Mouse (Mus musculus) hindbrain, postnatal 0 days (tissue): ENCODE data around the gene Nfkbib. TPM values are rescaled to one million over a fixed set of nuclear protein-coding genes. Genes with fewer than 3 reads are reported as not detected.

Source experiments
- ATAC-seq: fragments of 200-750 bp; cut with Nextera tagmentation; 2 replicates; pipeline ENCODE4 v1.8.0; 2017; ENCODE audit warnings: mild to moderate bottlenecking, moderate TSS enrichment, moderate library complexity
- DNase-seq: peaks from one replicate; pipeline ENCODE4 v3.0.0-alpha.2; 2015; ENCODE audit warnings: low spot score
- H3K27ac ChIP-seq: fragments of 300-500 bp; sonication (generic); 2 replicates; pipeline ENCODE4 v1.5.1; 2014; ENCODE audit warnings: mild to moderate bottlenecking
- H3K27me3 ChIP-seq: fragments of 300-500 bp; sonication (generic); 2 replicates; pipeline ENCODE4 v1.6.1; 2014; ENCODE audit warnings: low read length, mixed read lengths; ENCODE audit not compliant: insufficient read depth
- H3K36me3 ChIP-seq: fragments of 300-500 bp; sonication (generic); 2 replicates; pipeline ENCODE4 v1.6.1; 2014; ENCODE audit warnings: low read length, mixed read lengths; ENCODE audit not compliant: insufficient read depth
- H3K4me1 ChIP-seq: fragments of 300-500 bp; sonication (generic); 2 replicates; pipeline ENCODE4 v1.6.1; 2014; ENCODE audit warnings: antibody characterized with exemption, low read length, mixed read lengths; ENCODE audit not compliant: insufficient read depth
- H3K4me2 ChIP-seq: fragments of 300-500 bp; sonication (generic); 2 replicates; pipeline ENCODE4 v1.6.1; 2014; ENCODE audit warnings: low read depth, mild to moderate bottlenecking, low read length, moderate library complexity, mixed read lengths
- H3K4me3 ChIP-seq: fragments of 300-500 bp; sonication (generic); 2 replicates; pipeline ENCODE4 v1.5.1; 2014; ENCODE audit warnings: low read length
- H3K9ac ChIP-seq: fragments of 300-500 bp; sonication (generic); replicated peaks from 2 replicates; pipeline ENCODE4 v1.6.1; 2014; ENCODE audit warnings: mild to moderate bottlenecking, low read length, moderate library complexity, mixed read lengths
- H3K9me3 ChIP-seq: fragments of 300-500 bp; sonication (generic); 2 replicates; pipeline ENCODE4 v1.6.1; 2016; ENCODE audit warnings: low read length, mixed read lengths
- CTCF ChIP-seq: IDR thresholded peaks from 2 replicates; pipeline ENCODE4 v1.5.1; 2016; ENCODE audit warnings: antibody characterized with exemption, control low read depth, low read depth
- whole genome bisulfite sequencing: fragments of 180-500 bp; shearing (Covaris S2); extraction: QIAGEN DNeasy Blood & Tissue Kit; methylation state at CpG from one replicate; pipeline ENCODE4 v1.1.7; 2014; 5-methylcytosine and 5-hydroxymethylcytosine counted together
- polyA plus RNA-seq: library from polyadenylated mRNA; unstranded; fragments of >200 nt; fragmentation: Nextera tagmentation; extraction: Ambion mirVana; gene quantifications from 2 replicates; pipeline ENCODE4 v1.2.1, GENCODE M21; 2015
- total RNA-seq: library from RNA; depleted of rRNA; stranded (reverse); fragments of >200 nt; gene quantifications from 2 replicates; pipeline ENCODE4 v1.2.3, GENCODE M21; 2014

Gene Nfkbib
- total and polyA plus RNA-seq, 2 experiments from 2014 or later = 22.7 to 67.9 TPM

GRCm38 (mm10) chr7:28808221-28808941, 41.1 kb upstream of the Nfkbib start, which contains the start of gene Hnrnpl:
TSS of gene Hnrnpl (plus strand) at chr7:28808541.
- Histone ChIP-seq H3K4me2 (peak within 1 kb of the TSS; percentile 94), H3K36me3 (peaks cover 3% of the 10 kb centered on the region), H3K4me1 (peaks cover 16% of the 10 kb centered on the region), H3K4me3 (peak within 1 kb of the TSS; percentile 84), H3K9ac (peak within 1 kb of the TSS; percentile 73), H3K9me3 (no peaks in the 10 kb centered on the region), H3K27me3 (no peaks in the 10 kb centered on the region), H3K27ac (peak within 1 kb of the TSS; percentile 100)
- ATAC-seq (peak; percentile 13; the same call in 1 of the 2 replicates), DNase-seq (peak; percentile 71)
- WGBS = 4% methylated on average over 35 of the region's 35 CpGs
- TF ChIP-seq CTCF = no peak

- H3K27me3 ChIP-seq = no peaks in the 10 kb centered on the region
- ATAC-seq (no peak), DNase-seq (no peak)
- WGBS = 28% methylated on average over 6 of the region's 8 CpGs
- H3K4me2 ChIP-seq = peak overlapping the region; percentile 94
- no peaks in the 10 kb centered on the region for H3K36me3 ChIP-seq
- no peaks in the 10 kb centered on the region for H3K9me3 ChIP-seq
- H3K4me3 ChIP-seq = peak overlapping the region; percentile 84
- TF ChIP-seq CTCF = no peak
- H3K27ac ChIP-seq = peak overlapping the region; percentile 100
- H3K4me1 ChIP-seq = peaks cover 15% of the 10 kb centered on the region
- peak overlapping the region; percentile 73; the same call in 1 of the 2 replicates for H3K9ac ChIP-seq
Measured at GRCm38 (mm10) chr7:28807641-28808220, 40.4 kb upstream of the Nfkbib start.

GRCm38 (mm10) chr7:28806869-28807268, 39.6 kb upstream of the Nfkbib start:
- Histone ChIP-seq H3K9ac (no peak overlapping the region), H3K9me3 (no peaks in the 10 kb centered on the region), H3K36me3 (no peaks in the 10 kb centered on the region), H3K4me1 (peaks cover 7% of the 10 kb centered on the region), H3K4me2 (no peak overlapping the region), H3K27me3 (no peaks in the 10 kb centered on the region), H3K27ac (no peak overlapping the region), H3K4me3 (no peak overlapping the region)
- DNase-seq (no peak), ATAC-seq (no peak)
- TF ChIP-seq CTCF = peak; percentile 45
- 65% methylated on average over 4 of the region's 4 CpGs for WGBS

- no peak for DNase-seq
Measured at GRCm38 (mm10) chr7:28803756-28804155, 36.4 kb upstream of the Nfkbib start.

GRCm38 (mm10) chr7:28802846-28803588, 35.7 kb upstream of the Nfkbib start:
- ATAC-seq (no peak), DNase-seq (no peak)
- 12% methylated on average over 10 of the region's 10 CpGs for WGBS
- Histone ChIP-seq H3K27ac (peak overlapping the region; percentile 64; the same call in 1 of the 2 replicates), H3K4me2 (no peak overlapping the region), H3K4me3 (no peak overlapping the region), H3K9me3 (no peaks in the 10 kb centered on the region), H3K4me1 (peaks cover 5% of the 10 kb centered on the region), H3K27me3 (no peaks in the 10 kb centered on the region), H3K9ac (no peak overlapping the region), H3K36me3 (no peaks in the 10 kb centered on the region)
- TF ChIP-seq CTCF = no peak

More at GRCm38 (mm10) chr7:28803756-28804155, 36.4 kb upstream of the Nfkbib start:
- no peaks in the 10 kb centered on the region for H3K27me3 ChIP-seq
- H3K27ac ChIP-seq = no peak overlapping the region
- H3K4me1 ChIP-seq = peaks cover 6% of the 10 kb centered on the region
- no peaks in the 10 kb centered on the region for H3K9me3 ChIP-seq
- no peak for ATAC-seq
- no peak for TF ChIP-seq CTCF
- no peaks in the 10 kb centered on the region for H3K36me3 ChIP-seq
- WGBS = 77% methylated on average over 4 of the region's 4 CpGs
- no peak overlapping the region for H3K4me2 ChIP-seq
- no peak overlapping the region for H3K4me3 ChIP-seq
- no peak overlapping the region for H3K9ac ChIP-seq

GRCm38 (mm10) chr7:28801901-28802670, 34.8 kb upstream of the Nfkbib start:
- Histone ChIP-seq H3K4me2 (no peak overlapping the region), H3K4me3 (no peak overlapping the region), H3K27ac (peak overlapping the region; percentile 64), H3K9me3 (no peaks in the 10 kb centered on the region), H3K9ac (no peak overlapping the region), H3K4me1 (no peaks in the 10 kb centered on the region), H3K27me3 (no peaks in the 10 kb centered on the region), H3K36me3 (no peaks in the 10 kb centered on the region)
- TF ChIP-seq CTCF = 0 out of 2 replicates have a peak, but pooled peaks have one; percentile 10
- WGBS = 15% methylated on average over 10 of the region's 10 CpGs
- ATAC-seq (peak; percentile 57; the same call in 1 of the 2 replicates), DNase-seq (peak; percentile 57)
